Mouse (Mus musculus) embryonic fibroblast, embryonic 13.5 days (primary cell): ENCODE measurements around the gene Togaram2.
A peak's percentile ranks its signal among the peaks of the same experiment; 100 is the strongest.

Experiments
- CTCF ChIP-seq: IDR thresholded peaks from 2 replicates; pipeline ENCODE4 v1.5.1; 2011; ENCODE audit warnings: mild to moderate bottlenecking, control low read depth, low read length, moderate library complexity, borderline replicate concordance; ENCODE audit not compliant: insufficient read depth
- POLR2A ChIP-seq: IDR thresholded peaks from 2 replicates; pipeline ENCODE4 v1.6.1; 2011; ENCODE audit warnings: low read depth, mild to moderate bottlenecking, control low read depth, low read length, moderate library complexity

DNA sequence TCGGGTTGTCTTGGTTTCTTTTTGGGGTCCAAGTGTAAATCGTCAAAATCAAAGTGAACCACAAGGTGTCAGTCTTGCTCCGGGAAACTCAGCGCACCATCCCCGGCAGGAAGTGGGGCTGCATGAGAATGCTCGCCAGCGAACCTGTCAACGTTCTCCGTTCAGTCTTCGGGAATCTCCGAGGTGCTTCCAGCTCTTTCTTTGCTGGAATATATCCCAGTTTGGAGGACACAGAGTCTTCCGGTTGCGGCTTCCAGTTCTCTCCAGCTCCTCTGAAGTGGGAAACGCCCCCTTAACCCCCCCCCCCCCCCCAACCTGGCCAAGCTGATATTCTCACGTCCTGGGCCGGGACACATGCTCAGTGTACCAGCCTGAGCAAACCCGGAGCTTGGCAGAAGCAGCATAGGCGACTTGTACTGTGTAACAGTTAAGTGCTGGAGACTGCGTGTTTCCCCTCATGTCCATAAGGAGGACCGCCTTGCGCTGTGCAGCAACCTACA is 10.3 kb upstream of the Togaram2 start:
- TF ChIP-seq CTCF: peak; percentile 73; the same call in 1 of the 2 replicates
- no peak for TF ChIP-seq POLR2A
